Mouse (Mus musculus) heart, adult 9 months (tissue): ENCODE results near the gene Mrgprf.

ENCODE experiments used
- DNase-seq, 2 experiments: peaks; one replicate each; pipeline ENCODE4 v3.0.0; 2022; ENCODE audit warnings: low spot score in 2 of 2

Gene Mrgprf

DNA sequence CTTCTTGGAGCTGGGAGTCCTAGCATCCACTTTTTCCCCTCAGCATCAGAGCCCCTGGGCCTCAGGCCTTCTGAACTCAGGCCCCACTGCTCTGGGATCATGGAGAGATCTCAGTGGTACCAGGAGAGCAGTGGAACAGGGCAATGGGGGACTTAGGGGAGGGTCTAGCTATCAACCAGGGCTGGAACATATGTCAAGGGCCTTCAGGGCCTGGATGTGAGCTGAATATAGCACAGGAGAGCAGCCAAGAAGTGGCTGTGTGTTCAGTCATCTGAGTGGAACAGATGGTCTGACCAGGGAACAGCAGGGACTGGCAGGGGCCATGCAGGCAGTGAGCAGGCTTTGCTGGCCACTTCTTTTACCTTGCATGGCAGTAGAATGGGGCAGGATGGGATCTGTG lies 34.6 kb downstream of the Mrgprf start:
- no peak for DNase-seq

- DNase-seq = no peak
Measured at GRCm38 (mm10) chr7:145335616-145336332, 35.1 kb downstream of the Mrgprf start.

DNA sequence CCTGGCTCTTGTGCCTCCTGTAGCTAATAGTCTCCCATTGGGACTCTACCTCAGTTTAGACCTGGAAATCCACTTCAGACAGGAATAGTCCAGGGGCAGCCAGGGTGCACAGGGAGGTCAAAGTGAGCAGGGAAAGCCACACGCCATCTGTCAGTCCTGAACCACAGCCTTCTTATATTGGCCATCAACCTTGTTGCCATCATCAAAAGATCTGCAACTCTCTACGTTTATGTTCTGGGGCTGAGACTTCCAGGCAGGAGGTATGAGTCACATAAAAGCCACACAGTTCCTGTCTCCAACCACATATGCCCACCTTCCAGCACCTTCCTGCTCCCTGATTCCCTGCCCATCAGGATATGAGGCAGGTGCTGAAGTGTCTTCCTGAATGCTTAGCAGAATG lies 37.3 kb downstream of the Mrgprf start:
- DNase-seq = no peak

DNA sequence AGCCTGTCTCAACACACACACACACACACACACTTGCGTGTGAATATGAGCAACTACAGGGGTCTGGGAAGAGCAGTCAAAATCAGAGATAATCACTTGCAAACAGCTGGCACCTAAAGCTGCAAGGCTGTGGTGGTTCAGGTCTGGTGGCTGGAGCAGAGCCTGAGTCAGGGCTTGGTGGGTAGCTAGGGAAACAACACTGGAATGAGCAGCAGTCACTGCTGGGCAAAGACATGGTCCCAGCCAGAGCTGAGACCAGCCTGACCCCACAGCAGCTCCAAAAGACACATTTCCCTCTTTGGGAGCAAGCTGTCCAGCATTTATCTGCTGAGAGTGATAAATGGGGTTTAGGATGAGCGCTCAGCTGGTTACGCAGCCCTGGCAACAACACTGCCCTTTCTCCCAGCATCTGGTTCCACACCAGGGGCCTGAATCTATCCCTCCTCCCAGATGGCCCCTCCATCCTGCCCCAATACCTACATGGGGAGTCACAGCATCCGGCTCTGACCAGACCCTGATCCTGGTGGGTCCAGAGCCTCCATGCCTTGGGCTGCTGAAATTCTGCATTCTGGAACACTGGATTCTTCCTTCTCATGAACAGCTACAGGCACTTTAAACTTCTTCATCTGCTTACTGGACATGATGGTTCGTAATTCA lies 39.7 kb downstream of the Mrgprf start:
- no peak for DNase-seq
